Mouse (Mus musculus) hematopoietic stem cell, adult 5-6 weeks (primary cell): Measurements from ENCODE around the gene Nck2. TPM values are rescaled to one million over a fixed set of nuclear protein-coding genes. Genes with fewer than 3 reads are reported as not detected.
"Not testable (repeated sequence)": the region's sequence is repeated elsewhere in the genome, so short reads cannot be mapped to it uniquely, and the experiment has no call there.

Source experiments
- ATAC-seq, 2 experiments: fragments of 125-278 bp in 1 of 2; replicated peaks in 1 of 2; 2 replicates each; pipeline ENCODE4 v1.8.0; 2016 to 2017; ENCODE audit warnings: inconsistent platforms in 2 of 2, mild to moderate bottlenecking in 2 of 2, moderate number of reproducible peaks in 2 of 2, low read depth in 1 of 2, moderate TSS enrichment in 1 of 2; ENCODE audit not compliant: low FRiP score in 2 of 2, poor library complexity in 2 of 2, severe bottlenecking in 2 of 2, insufficient read depth in 1 of 2, low TSS enrichment in 1 of 2
- total RNA-seq: library from RNA; stranded (forward); fragments of 172-1452, 232-1000 nt; gene quantifications from 2 replicates; pipeline ENCODE4 v1.2.3, GENCODE M21; 2017

Nck2 gene
- total RNA-seq, 1 experiment from 2014 or later: 14.6 TPM

GRCm38 (mm10) chr1:43511256-43511655 lies 66.9 kb downstream of the Nck2 start:
- no peak for ATAC-seq

GRCm38 (mm10) chr1:43511667-43512066 lies 67.3 kb downstream of the Nck2 start:
- ATAC-seq: no peak

GRCm38 (mm10) chr1:43517405-43517804 lies 73.0 kb downstream of the Nck2 start:
- no peak for ATAC-seq

- peak; percentile 57 to 68 for ATAC-seq
Observed at GRCm38 (mm10) chr1:43520216-43520988, 76.0 kb downstream of the Nck2 start.

GRCm38 (mm10) chr1:43520989-43521371 lies 76.6 kb downstream of the Nck2 start:
- peak; percentile 91 to 92 for ATAC-seq

- no peak for ATAC-seq
Observed at GRCm38 (mm10) chr1:43521512-43521911, 77.1 kb downstream of the Nck2 start.

- no peak for ATAC-seq
Observed at GRCm38 (mm10) chr1:43521950-43522349, 77.6 kb downstream of the Nck2 start.

GRCm38 (mm10) chr1:43522976-43523375 lies 78.6 kb downstream of the Nck2 start:
- no peak for ATAC-seq

- no peak for ATAC-seq
Observed at GRCm38 (mm10) chr1:43524332-43524731, 80.0 kb downstream of the Nck2 start.

- no peak for ATAC-seq
Observed at GRCm38 (mm10) chr1:43528275-43528674, 83.9 kb downstream of the Nck2 start.

GRCm38 (mm10) chr1:43529086-43529485 lies 84.7 kb downstream of the Nck2 start:
- no peak for ATAC-seq

- ATAC-seq: no peak
Observed at GRCm38 (mm10) chr1:43530295-43531020, 86.1 kb downstream of the Nck2 start.

GRCm38 (mm10) chr1:43531307-43531706 lies 86.9 kb downstream of the Nck2 start:
- ATAC-seq: no peak

- ATAC-seq: no peak
Observed at GRCm38 (mm10) chr1:43532279-43532678, 87.9 kb downstream of the Nck2 start.

GRCm38 (mm10) chr1:43533497-43533896 lies 89.1 kb downstream of the Nck2 start:
- not testable (repeated sequence) for ATAC-seq

- ATAC-seq: peak; percentile 7 to 32; a peak in 2 of 4 replicates
Observed at GRCm38 (mm10) chr1:43534060-43534760, 89.8 kb downstream of the Nck2 start.

- no peak for ATAC-seq
Observed at GRCm38 (mm10) chr1:43535519-43536000, 91.2 kb downstream of the Nck2 start.

GRCm38 (mm10) chr1:43536266-43536665 lies 91.9 kb downstream of the Nck2 start:
- no peak for ATAC-seq
